Mouse (Mus musculus) adrenal gland, postnatal 25 days (tissue): ENCODE data around the gene Smarcad1. TPM values are rescaled to one million over a fixed set of nuclear protein-coding genes. Genes with fewer than 3 reads are reported as not detected.
"Not testable (repeated sequence)": the region's sequence is repeated elsewhere in the genome, so short reads cannot be mapped to it uniquely, and the experiment has no call there.

Source experiments
- DNase-seq: peaks from one replicate; pipeline ENCODE4 v3.0.0; 2021; ENCODE audit warnings: mixed read lengths
- long read RNA-seq: library from polyadenylated mRNA; stranded (forward); transcript quantifications from one replicate; pipeline ENCODE4 v2.0.0, GENCODE M21; 2021
- total RNA-seq: library from RNA; stranded (reverse); gene quantifications from 2 replicates; pipeline ENCODE4 v1.2.3, GENCODE M21; 2021

Smarcad1 gene
- 41.7 and 43.5 TPM in 2 replicates for total RNA-seq
- long read RNA-seq, full-length matches to known transcripts = 7 of 11 reads
- long read RNA-seq, partial matches to known transcripts = 1 of 11 reads
- long read RNA-seq, other reads (novel, unspliced or antisense) = 3 of 11 reads

GRCm38 (mm10) chr6:65042491-65043171, at the start of gene Smarcad1:
TSS of gene Smarcad1 (plus strand) at chr6:65042583.
- DNase-seq = peak; percentile 88

GRCm38 (mm10) chr6:64996824-64997421, 45.5 kb upstream of the Smarcad1 start:
- no peak for DNase-seq

- no peak for DNase-seq
Measured at GRCm38 (mm10) chr6:64997805-64998204, 44.6 kb upstream of the Smarcad1 start.

- DNase-seq = not testable (repeated sequence)
Measured at GRCm38 (mm10) chr6:65000757-65001156, 41.6 kb upstream of the Smarcad1 start.

- no peak for DNase-seq
Measured at GRCm38 (mm10) chr6:65002196-65002595, 40.2 kb upstream of the Smarcad1 start.

- no peak for DNase-seq
Measured at GRCm38 (mm10) chr6:65008836-65009235, 33.5 kb upstream of the Smarcad1 start.

GRCm38 (mm10) chr6:65011444-65011990, 30.9 kb upstream of the Smarcad1 start:
- DNase-seq = no peak

GRCm38 (mm10) chr6:65012142-65012541, 30.2 kb upstream of the Smarcad1 start:
- no peak for DNase-seq

- DNase-seq = no peak
Measured at GRCm38 (mm10) chr6:65017566-65017965, 24.8 kb upstream of the Smarcad1 start.

- DNase-seq = not testable (repeated sequence)
Measured at GRCm38 (mm10) chr6:65018966-65019365, 23.4 kb upstream of the Smarcad1 start.

GRCm38 (mm10) chr6:65021883-65022282, 20.5 kb upstream of the Smarcad1 start:
- no peak for DNase-seq

GRCm38 (mm10) chr6:65023053-65023452, 19.3 kb upstream of the Smarcad1 start:
- no peak for DNase-seq

- no peak for DNase-seq
Measured at GRCm38 (mm10) chr6:65024668-65025067, 17.7 kb upstream of the Smarcad1 start.

- DNase-seq = no peak
Measured at GRCm38 (mm10) chr6:65025130-65025529, 17.3 kb upstream of the Smarcad1 start.

- DNase-seq = no peak
Measured at GRCm38 (mm10) chr6:65034661-65035060, 7.7 kb upstream of the Smarcad1 start.

- DNase-seq = no peak
Measured at GRCm38 (mm10) chr6:65035469-65035868, 6.9 kb upstream of the Smarcad1 start.

GRCm38 (mm10) chr6:65041932-65042331, 451 bp upstream of the Smarcad1 start:
- no peak for DNase-seq

GRCm38 (mm10) chr6:65043241-65043640, 858 bp downstream of the Smarcad1 start:
- DNase-seq = no peak

- DNase-seq = no peak
Measured at GRCm38 (mm10) chr6:65049100-65049499, 6.7 kb downstream of the Smarcad1 start.

- no peak for DNase-seq
Measured at GRCm38 (mm10) chr6:65056620-65057019, 14.2 kb downstream of the Smarcad1 start.

GRCm38 (mm10) chr6:65057137-65057536, 14.8 kb downstream of the Smarcad1 start:
- not testable (repeated sequence) for DNase-seq

- no peak for DNase-seq
Measured at GRCm38 (mm10) chr6:65061049-65061448, 18.7 kb downstream of the Smarcad1 start.

GRCm38 (mm10) chr6:65075201-65075600, 32.8 kb downstream of the Smarcad1 start:
- DNase-seq = no peak
